Mouse (Mus musculus) retina, postnatal 7 days (tissue): Measurements from ENCODE around the gene Pyroxd1.
A peak's percentile ranks its signal among the peaks of the same experiment; 100 is the strongest.

ENCODE experiments used
- DNase-seq: peaks from one replicate; pipeline ENCODE4 v3.0.0-alpha.2; 2012; ENCODE audit warnings: low read depth, low spot score

The Pyroxd1 gene

GRCm38 (mm10) chr6:142369568-142369967, 24.1 kb downstream of the Pyroxd1 start:
- DNase-seq: no peak

GRCm38 (mm10) chr6:142377081-142377480, 31.6 kb downstream of the Pyroxd1 start:
- no peak for DNase-seq

- no peak for DNase-seq
Observed at GRCm38 (mm10) chr6:142378576-142379330, 33.3 kb downstream of the Pyroxd1 start.

- DNase-seq: no peak
Observed at GRCm38 (mm10) chr6:142379961-142380360, 34.5 kb downstream of the Pyroxd1 start.

- DNase-seq: no peak
Observed at GRCm38 (mm10) chr6:142381615-142382014, 36.2 kb downstream of the Pyroxd1 start.

- DNase-seq: no peak
Observed at GRCm38 (mm10) chr6:142384521-142384920, 39.1 kb downstream of the Pyroxd1 start.

GRCm38 (mm10) chr6:142386285-142387010, 41.0 kb downstream of the Pyroxd1 start:
- DNase-seq: no peak

GRCm38 (mm10) chr6:142387011-142387754, 41.7 kb downstream of the Pyroxd1 start, which contains the start of the genes Recql and Golt1b:
TSS of gene Recql (minus strand) at chr6:142387087.
TSS of gene Golt1b (plus strand) at chr6:142387221.
- peak; percentile 96 for DNase-seq

GRCm38 (mm10) chr6:142387755-142388271, 42.4 kb downstream of the Pyroxd1 start:
- no peak for DNase-seq

- no peak for DNase-seq
Observed at GRCm38 (mm10) chr6:142389101-142389500, 43.6 kb downstream of the Pyroxd1 start.

- no peak for DNase-seq
Observed at GRCm38 (mm10) chr6:142392312-142392711, 46.9 kb downstream of the Pyroxd1 start.

- DNase-seq: no peak
Observed at GRCm38 (mm10) chr6:142394669-142395068, 49.2 kb downstream of the Pyroxd1 start.

- DNase-seq: no peak
Observed at GRCm38 (mm10) chr6:142395756-142396155, 50.3 kb downstream of the Pyroxd1 start.

GRCm38 (mm10) chr6:142411140-142411539, 65.7 kb downstream of the Pyroxd1 start:
- DNase-seq: no peak
